Mouse (Mus musculus) liver, embryonic 15.5 days (tissue): Measurements from ENCODE around the gene Nwd2. TPM values are rescaled to one million over a fixed set of nuclear protein-coding genes. Genes with fewer than 3 reads are reported as not detected.

Experiments
- ATAC-seq: fragments of 200-750 bp; cut with Nextera tagmentation; 2 replicates; pipeline ENCODE4 v1.8.0; 2017; ENCODE audit warnings: moderate number of reproducible peaks, mild to moderate bottlenecking, moderate library complexity; ENCODE audit not compliant: insufficient read depth
- H3K27ac ChIP-seq: fragments of 300-500 bp; sonication (generic); replicated peaks from 2 replicates; pipeline ENCODE4 v1.5.1; 2015; ENCODE audit warnings: mild to moderate bottlenecking, inconsistent platforms
- H3K27me3 ChIP-seq: fragments of 300-500 bp; sonication (generic); 2 replicates; pipeline ENCODE4 v1.6.1; 2015; ENCODE audit warnings: mild to moderate bottlenecking, inconsistent platforms
- H3K36me3 ChIP-seq: fragments of 300-500 bp; sonication (generic); replicated peaks from 2 replicates; pipeline ENCODE4 v1.6.1; 2015; ENCODE audit warnings: moderate library complexity, mild to moderate bottlenecking, inconsistent platforms
- H3K4me1 ChIP-seq: fragments of 300-500 bp; sonication (generic); replicated peaks from 2 replicates; pipeline ENCODE4 v1.6.1; 2015; ENCODE audit warnings: inconsistent platforms
- H3K4me2 ChIP-seq: fragments of 300-500 bp; sonication (generic); 2 replicates; pipeline ENCODE4 v1.6.1; 2015; ENCODE audit warnings: moderate library complexity, mild to moderate bottlenecking, inconsistent platforms
- H3K4me3 ChIP-seq: fragments of 300-500 bp; sonication (generic); replicated peaks from 2 replicates; pipeline ENCODE4 v1.5.1; 2015; ENCODE audit warnings: mild to moderate bottlenecking, inconsistent platforms
- H3K9ac ChIP-seq: fragments of 300-500 bp; sonication (generic); 2 replicates; pipeline ENCODE4 v1.6.1; 2015; ENCODE audit warnings: moderate library complexity, mild to moderate bottlenecking, inconsistent platforms
- H3K9me3 ChIP-seq: fragments of 300-500 bp; sonication (generic); replicated peaks from 2 replicates; pipeline ENCODE4 v1.6.1; 2016; ENCODE audit warnings: inconsistent platforms
- WGBS: fragments of 180-500 bp; shearing (Covaris S2); methylation state at CpG from one replicate; pipeline ENCODE4 v1.1.7; 2015; ENCODE audit warnings: mixed read lengths; ENCODE audit not compliant: insufficient replicate concordance; 5-methylcytosine and 5-hydroxymethylcytosine counted together
- polyA plus RNA-seq: library from polyadenylated mRNA; unstranded; fragments of >200 nt; fragmentation: Nextera tagmentation; extraction: Ambion mirVana; gene quantifications from 2 replicates; pipeline ENCODE4 v1.2.1, GENCODE M21; 2015

Nwd2 gene
- polyA plus RNA-seq = 0.02 TPM in 1 of 2 replicates, not detected in the other

DNA sequence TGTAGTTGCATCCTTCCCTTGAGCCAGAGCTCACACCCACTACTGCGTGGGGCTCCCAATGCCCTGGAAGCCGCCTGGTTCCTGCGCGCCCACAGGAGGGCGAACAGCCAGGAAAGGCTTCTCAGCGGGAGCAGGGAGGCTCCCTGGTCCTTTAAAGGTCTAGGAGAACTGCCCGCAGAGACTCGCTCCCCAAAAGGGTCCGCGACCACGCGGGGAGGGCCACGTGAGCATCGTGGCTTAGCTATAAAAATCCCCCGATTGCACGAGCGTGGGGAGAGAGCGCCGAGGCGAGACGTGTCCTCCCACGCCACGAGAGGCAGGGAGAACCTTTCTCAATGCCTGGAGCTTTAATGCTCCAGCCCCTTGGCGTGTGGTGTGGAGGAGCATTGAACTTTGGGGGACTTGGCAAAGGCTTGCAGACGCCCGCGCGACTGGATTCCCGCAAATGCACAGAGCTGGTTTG, at the start of gene Nwd2:
Gene Nwd2, plus strand, starts transcription at position 33 of the 463 bp plus-strand sequence.
- H3K4me3 ChIP-seq = peak within 1 kb of the TSS; percentile 15; the same call in 1 of the 2 replicates
- no peaks in the 10 kb centered on the region for H3K9me3 ChIP-seq
- no peak within 1 kb of the TSS for H3K27ac ChIP-seq
- H3K4me2 ChIP-seq = peak within 1 kb of the TSS; percentile 44
- no peaks in the 10 kb centered on the region; the same call in 1 of the 2 replicates for H3K4me1 ChIP-seq
- peaks cover 42% of the 10 kb centered on the region for H3K27me3 ChIP-seq
- H3K9ac ChIP-seq = no peak within 1 kb of the TSS
- WGBS = 3% methylated on average over 29 of the region's 29 CpGs
- H3K36me3 ChIP-seq = no peaks in the 10 kb centered on the region
- no peak for ATAC-seq

DNA sequence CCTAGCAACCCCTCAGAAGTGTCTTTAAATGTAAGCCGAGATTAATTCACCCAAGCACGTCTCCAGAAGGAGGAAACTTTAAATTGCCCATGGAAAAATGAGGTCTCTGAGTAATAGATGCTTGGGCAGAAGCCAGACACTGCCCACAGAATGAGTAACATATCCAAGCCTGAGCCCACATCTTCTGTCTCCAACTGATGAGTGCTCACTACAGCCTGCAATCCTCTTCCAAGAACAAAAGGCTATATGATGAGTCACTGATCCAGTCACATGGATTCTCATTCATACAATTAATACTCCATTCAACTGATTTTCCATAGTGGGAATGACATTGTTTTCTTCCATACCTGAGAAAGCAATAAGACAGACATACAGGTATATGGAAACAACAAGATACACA, 41.5 kb upstream of the Nwd2 start:
- ATAC-seq = no peak
- Histone ChIP-seq H3K27me3 (no peaks in the 10 kb centered on the region), H3K9ac (no peak overlapping the region), H3K9me3 (no peaks in the 10 kb centered on the region), H3K4me3 (no peak overlapping the region), H3K4me2 (no peak overlapping the region), H3K27ac (no peak overlapping the region), H3K4me1 (no peaks in the 10 kb centered on the region), H3K36me3 (no peaks in the 10 kb centered on the region)
- 48% methylated on average over 2 of the region's 2 CpGs for WGBS

DNA sequence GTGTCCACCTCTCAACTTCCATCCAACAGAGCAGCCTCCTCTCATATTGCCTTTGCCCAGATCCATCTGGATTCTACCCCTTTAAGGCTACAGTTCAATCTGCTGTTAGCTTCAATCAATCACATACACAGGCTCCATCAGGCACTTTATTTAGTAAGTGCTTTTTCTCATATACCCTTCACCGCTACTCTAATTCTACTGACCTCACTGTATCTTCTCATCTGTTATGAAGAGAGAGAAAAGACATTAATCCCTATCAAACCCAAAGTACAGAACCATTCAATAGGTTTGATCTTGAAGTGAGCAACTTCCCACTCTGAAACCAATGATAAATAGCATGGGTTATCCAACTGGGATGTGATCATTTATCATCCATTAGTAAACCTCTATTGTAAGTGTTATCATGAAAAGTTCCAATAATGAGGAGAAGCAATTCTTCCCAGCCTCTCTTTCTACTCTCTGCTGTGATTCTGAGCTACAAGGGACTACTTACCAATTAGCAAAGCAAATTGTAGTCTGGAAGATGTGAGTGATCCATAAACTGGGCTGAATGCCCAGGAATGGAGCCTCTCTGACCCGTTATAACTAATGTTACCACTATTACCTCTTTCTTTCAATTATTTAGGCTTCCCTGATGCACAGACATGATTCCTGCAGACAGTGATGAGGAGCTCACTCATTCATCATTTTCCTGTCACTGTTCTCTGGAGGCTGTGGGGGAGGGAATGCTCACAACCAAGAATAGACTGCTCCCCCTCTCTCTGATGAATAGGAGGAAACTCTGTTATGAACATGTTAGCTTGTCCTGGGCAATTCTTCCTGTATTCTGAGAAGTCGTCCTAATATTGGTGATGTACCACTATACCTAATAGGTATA, 31.9 kb upstream of the Nwd2 start:
- no peak for ATAC-seq
- Histone ChIP-seq H3K4me2 (no peak overlapping the region), H3K9ac (no peak overlapping the region), H3K4me1 (no peaks in the 10 kb centered on the region), H3K36me3 (no peaks in the 10 kb centered on the region), H3K4me3 (no peak overlapping the region), H3K9me3 (no peaks in the 10 kb centered on the region), H3K27me3 (no peaks in the 10 kb centered on the region), H3K27ac (no peak overlapping the region)
- 57% methylated on average over 3 of the region's 3 CpGs for WGBS

- Histone ChIP-seq H3K4me2 (no peak overlapping the region), H3K27ac (no peak overlapping the region), H3K27me3 (no peaks in the 10 kb centered on the region), H3K9me3 (no peaks in the 10 kb centered on the region), H3K9ac (no peak overlapping the region), H3K4me1 (no peaks in the 10 kb centered on the region), H3K4me3 (no peak overlapping the region), H3K36me3 (no peaks in the 10 kb centered on the region)
- no peak for ATAC-seq
- WGBS = 50% methylated on average over 3 of the region's 3 CpGs
Measured at GRCm38 (mm10) chr5:63624123-63624522, 24.8 kb upstream of the Nwd2 start.

DNA sequence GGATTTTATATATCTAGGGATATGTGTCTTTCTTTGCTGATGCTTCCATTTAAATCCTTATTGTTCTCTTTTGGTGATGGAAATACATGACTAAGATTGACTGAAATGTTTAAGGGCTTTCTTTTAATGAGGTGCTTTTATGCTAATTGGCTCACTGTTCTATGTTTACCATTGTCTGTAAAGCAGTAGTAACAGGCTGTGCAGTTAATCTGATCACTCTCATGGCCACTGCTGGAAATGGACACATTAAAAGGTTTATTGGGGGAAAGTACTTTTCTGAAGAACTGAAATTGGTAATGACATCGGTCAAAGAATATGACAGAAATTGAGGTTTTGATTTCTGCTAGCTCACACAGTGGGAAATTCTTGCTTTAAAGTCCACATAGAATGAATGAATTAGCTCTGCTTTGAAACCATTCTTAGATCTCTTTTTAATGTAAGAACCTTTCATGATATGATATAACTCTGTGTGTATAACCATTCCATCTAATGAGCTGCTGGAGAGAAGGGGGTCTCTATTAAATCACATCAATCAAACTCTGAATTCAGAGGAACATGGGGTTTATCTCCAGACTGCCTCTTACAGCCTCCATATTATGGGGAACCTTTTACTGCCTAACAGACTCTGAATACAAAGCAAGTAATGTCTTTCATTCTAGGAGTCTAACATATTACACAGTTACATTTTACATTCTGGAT, 20.9 kb upstream of the Nwd2 start:
- WGBS = 71% methylated on average over 1 of the region's 1 CpGs
- Histone ChIP-seq H3K4me2 (no peak overlapping the region), H3K27me3 (no peaks in the 10 kb centered on the region), H3K4me3 (no peak overlapping the region), H3K4me1 (no peaks in the 10 kb centered on the region), H3K9ac (no peak overlapping the region), H3K9me3 (no peaks in the 10 kb centered on the region), H3K36me3 (no peaks in the 10 kb centered on the region), H3K27ac (no peak overlapping the region)
- no peak for ATAC-seq

- no peaks in the 10 kb centered on the region for H3K27me3 ChIP-seq
- H3K4me3 ChIP-seq = no peak overlapping the region
- 50% methylated on average over 3 of the region's 3 CpGs for WGBS
- H3K36me3 ChIP-seq = no peaks in the 10 kb centered on the region
- ATAC-seq = no peak
- no peak overlapping the region for H3K27ac ChIP-seq
- no peaks in the 10 kb centered on the region for H3K4me1 ChIP-seq
- no peak overlapping the region for H3K4me2 ChIP-seq
- no peaks in the 10 kb centered on the region for H3K9me3 ChIP-seq
- no peak overlapping the region for H3K9ac ChIP-seq
Measured at GRCm38 (mm10) chr5:63628531-63628871, 20.4 kb upstream of the Nwd2 start.

DNA sequence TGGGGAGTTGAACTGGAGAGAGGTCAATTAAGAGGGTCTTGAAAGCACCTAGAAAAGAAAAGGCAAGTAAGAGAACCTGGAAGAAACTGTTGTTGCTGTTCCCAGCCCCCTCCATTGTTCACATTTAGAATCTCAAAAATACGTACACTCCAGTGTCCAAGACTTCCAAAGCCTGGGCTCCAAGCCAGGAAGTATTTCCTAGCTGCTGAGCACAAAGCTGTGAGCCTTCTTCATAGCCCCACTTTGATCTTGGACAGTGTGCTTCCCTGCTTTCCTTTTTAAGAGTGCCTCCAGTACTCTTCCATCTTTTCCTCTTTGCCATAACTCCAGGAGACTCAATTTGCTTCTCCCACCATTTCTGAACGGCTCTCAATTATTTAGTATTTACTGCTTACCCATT, 14.3 kb upstream of the Nwd2 start:
- 34% methylated on average over 2 of the region's 2 CpGs for WGBS

GRCm38 (mm10) chr5:63648187-63648586, 715 bp upstream of the Nwd2 start:
- Histone ChIP-seq H3K9me3 (no peaks in the 10 kb centered on the region), H3K4me1 (no peaks in the 10 kb centered on the region; the same call in 1 of the 2 replicates), H3K36me3 (no peaks in the 10 kb centered on the region), H3K27ac (no peak overlapping the region), H3K27me3 (peaks cover 42% of the 10 kb centered on the region), H3K4me3 (no peak overlapping the region), H3K4me2 (no peak overlapping the region), H3K9ac (no peak overlapping the region)
- WGBS = 30% methylated on average over 2 of the region's 2 CpGs
- no peak for ATAC-seq

More for the DNA sequence above, 14.3 kb upstream of the Nwd2 start:
- Histone ChIP-seq H3K27me3 (no peaks in the 10 kb centered on the region), H3K27ac (no peak overlapping the region), H3K9ac (no peak overlapping the region), H3K4me2 (no peak overlapping the region), H3K4me3 (no peak overlapping the region), H3K36me3 (no peaks in the 10 kb centered on the region), H3K4me1 (no peaks in the 10 kb centered on the region), H3K9me3 (no peaks in the 10 kb centered on the region)
- no peak for ATAC-seq

GRCm38 (mm10) chr5:63649533-63650464, 897 bp downstream of the Nwd2 start:
- no peak for ATAC-seq
- Histone ChIP-seq H3K4me3 (peak overlapping the region; percentile 15; the same call in 1 of the 2 replicates), H3K36me3 (no peaks in the 10 kb centered on the region), H3K9me3 (no peaks in the 10 kb centered on the region), H3K4me1 (no peaks in the 10 kb centered on the region; the same call in 1 of the 2 replicates), H3K9ac (no peak overlapping the region), H3K27ac (no peak overlapping the region), H3K4me2 (peak overlapping the region; percentile 44), H3K27me3 (peaks cover 42% of the 10 kb centered on the region)
- WGBS = 1% methylated on average over 83 of the region's 83 CpGs

- no peak overlapping the region for H3K4me2 ChIP-seq
- no peaks in the 10 kb centered on the region for H3K36me3 ChIP-seq
- no peak overlapping the region for H3K9ac ChIP-seq
- no peak overlapping the region for H3K4me3 ChIP-seq
- no peaks in the 10 kb centered on the region; the same call in 1 of the 2 replicates for H3K4me1 ChIP-seq
- peaks cover 42% of the 10 kb centered on the region for H3K27me3 ChIP-seq
- ATAC-seq = no peak
- H3K9me3 ChIP-seq = no peaks in the 10 kb centered on the region
- H3K27ac ChIP-seq = no peak overlapping the region
Measured at GRCm38 (mm10) chr5:63651813-63652212, 2.9 kb downstream of the Nwd2 start.
